Mouse (Mus musculus) MEL (cell line): Measurements from ENCODE around the gene Rnf5. TPM values are rescaled to one million over a fixed set of nuclear protein-coding genes. Genes with fewer than 3 reads are reported as not detected.
A peak's percentile ranks its signal among the peaks of the same experiment; 100 is the strongest.

Experiments used
- DNase-seq: peaks from one replicate; pipeline ENCODE4 v3.0.0; 2011; ENCODE audit warnings: low read depth, low spot score
- H3K27ac ChIP-seq: 2 replicates; pipeline ENCODE4 v1.5.1; 2012; ENCODE audit warnings: low read depth, mild to moderate bottlenecking, control low read depth, low read length, moderate library complexity; ENCODE audit not compliant: control insufficient read depth
- H3K27me3 ChIP-seq, 2 experiments: fragments of 150-350 bp in 1 of 2; sonication (generic) in 1 of 2; 2 replicates each; pipeline ENCODE4 v1.6.1; 2012; ENCODE audit warnings: low read length in 2 of 2, mild to moderate bottlenecking in 2 of 2, improper control_type of control experiment in 1 of 2, moderate library complexity in 1 of 2; ENCODE audit not compliant: insufficient read depth in 2 of 2, control insufficient read depth in 1 of 2
- H3K36me3 ChIP-seq, 2 experiments: 2 replicates each; pipeline ENCODE4 v1.6.1; 2012 to 2014; ENCODE audit warnings: low read length in 2 of 2, improper control_type of control experiment in 1 of 2, inconsistent platforms in 1 of 2, mild to moderate bottlenecking in 1 of 2; ENCODE audit not compliant: insufficient read depth in 2 of 2, control insufficient read depth in 1 of 2
- H3K4me1 ChIP-seq, 2 experiments: fragments of 150-350 bp in 1 of 2; sonication (generic) in 1 of 2; 2 replicates each; pipeline ENCODE4 v1.6.1; 2012; ENCODE audit warnings: low read length in 2 of 2, improper control_type of control experiment in 1 of 2, mild to moderate bottlenecking in 1 of 2; ENCODE audit not compliant: insufficient read depth in 2 of 2, control insufficient read depth in 1 of 2
- H3K4me3 ChIP-seq, 2 experiments: fragments of 150-350 bp in 1 of 2; sonication (generic) in 1 of 2; 2 replicates each; pipeline ENCODE4 v1.5.1; 2012; ENCODE audit warnings: low read depth in 2 of 2, low read length in 2 of 2, mild to moderate bottlenecking in 2 of 2, moderate library complexity in 2 of 2, control low read depth in 1 of 2, improper control_type of control experiment in 1 of 2; ENCODE audit not compliant: control insufficient read depth in 1 of 2, insufficient read depth in 1 of 2
- H3K79me2 ChIP-seq: 2 replicates; pipeline ENCODE4 v1.6.1; 2012; ENCODE audit warnings: mild to moderate bottlenecking, low read length, moderate library complexity; ENCODE audit not compliant: control insufficient read depth, poor library complexity, insufficient read depth
- H3K9ac ChIP-seq: 2 replicates; pipeline ENCODE4 v1.6.1; 2012; ENCODE audit warnings: low read depth, mild to moderate bottlenecking, control low read depth, low read length, moderate library complexity; ENCODE audit not compliant: control insufficient read depth, poor library complexity, severe bottlenecking
- H3K9me3 ChIP-seq: fragments of 150-350 bp; sonication (generic); replicated peaks from 2 replicates; pipeline ENCODE4 v1.6.1; 2012; ENCODE audit warnings: mild to moderate bottlenecking, low read length, improper control_type of control experiment, moderate library complexity; ENCODE audit not compliant: insufficient read depth
- CHD1 ChIP-seq: IDR thresholded peaks from 2 replicates; pipeline ENCODE4 v1.6.1; 2012; ENCODE audit warnings: low read depth, mild to moderate bottlenecking, inconsistent platforms, low read length, improper control_type of control experiment
- CHD2 ChIP-seq: IDR thresholded peaks from 2 replicates; pipeline ENCODE4 v1.6.1; 2011; ENCODE audit warnings: low read length, improper control_type of control experiment
- CTCF ChIP-seq, 3 experiments: IDR thresholded peaks in 2 of 3; conservative IDR thresholded peaks in 1 of 3; 2 replicates each; pipeline ENCODE4 v1.5.1; 2011 to 2012; ENCODE audit warnings: low read length in 3 of 3, low read depth in 2 of 3, mild to moderate bottlenecking in 2 of 3, improper control_type of control experiment in 1 of 3, inconsistent platforms in 1 of 3, mixed read lengths in 1 of 3, moderate library complexity in 1 of 3; ENCODE audit not compliant: control insufficient read depth in 1 of 3, insufficient read depth in 1 of 3, poor library complexity in 1 of 3, severe bottlenecking in 1 of 3
- ELF1 ChIP-seq: IDR thresholded peaks from 2 replicates; pipeline ENCODE4 v1.6.1; 2014; ENCODE audit warnings: low read depth, mild to moderate bottlenecking, inconsistent platforms, low read length, improper control_type of control experiment, moderate library complexity
- EP300 ChIP-seq, 2 experiments: IDR thresholded peaks; 2 replicates each; pipeline ENCODE4 v1.6.1; 2011; ENCODE audit warnings: improper control_type of control experiment in 2 of 2, low read length in 2 of 2, low read depth in 1 of 2, mild to moderate bottlenecking in 1 of 2
- GATA1 ChIP-seq: IDR thresholded peaks from 2 replicates; pipeline ENCODE4 v1.6.1; 2011; ENCODE audit warnings: low read depth, low read length, improper control_type of control experiment
- KAT2A ChIP-seq: conservative IDR thresholded peaks from 2 replicates; pipeline ENCODE4 v1.6.1; 2012; ENCODE audit warnings: low read depth, low read length, improper control_type of control experiment, inconsistent platforms
- MAFK ChIP-seq: IDR thresholded peaks from 2 replicates; pipeline ENCODE4 v1.6.1; 2011; ENCODE audit warnings: low read depth, mild to moderate bottlenecking, low read length, improper control_type of control experiment, borderline replicate concordance
- MAX ChIP-seq: IDR thresholded peaks from 2 replicates; pipeline ENCODE4 v1.6.1; 2011; ENCODE audit warnings: low read length, improper control_type of control experiment
- MAZ ChIP-seq: IDR thresholded peaks from 2 replicates; pipeline ENCODE4 v1.6.1; 2012; ENCODE audit warnings: low read depth, mild to moderate bottlenecking, inconsistent platforms, low read length, improper control_type of control experiment
- MXI1 ChIP-seq: IDR thresholded peaks from 2 replicates; pipeline ENCODE4 v1.6.1; 2011; ENCODE audit warnings: mild to moderate bottlenecking, low read depth, low read length, improper control_type of control experiment
- NRF1 ChIP-seq: IDR thresholded peaks from 2 replicates; pipeline ENCODE4 v1.6.1; 2014; ENCODE audit warnings: low read depth, mild to moderate bottlenecking, inconsistent platforms, low read length, improper control_type of control experiment, moderate library complexity; ENCODE audit not compliant: poor library complexity, insufficient read depth, severe bottlenecking
- POLR2A ChIP-seq, 2 experiments: IDR thresholded peaks; 2 replicates each; pipeline ENCODE4 v1.6.1; 2011 to 2012; ENCODE audit warnings: low read length in 2 of 2, mild to moderate bottlenecking in 2 of 2, control low read depth in 1 of 2, improper control_type of control experiment in 1 of 2, low read depth in 1 of 2, moderate library complexity in 1 of 2; ENCODE audit not compliant: control insufficient read depth in 1 of 2, insufficient read depth in 1 of 2, poor library complexity in 1 of 2
- POLR2AphosphoS2 ChIP-seq: IDR thresholded peaks from 2 replicates; pipeline ENCODE4 v1.6.1; 2011; ENCODE audit warnings: low read length, improper control_type of control experiment
- POLR2AphosphoS5 ChIP-seq: IDR thresholded peaks from 2 replicates; pipeline ENCODE4 v1.6.1; 2012; ENCODE audit warnings: low read depth, borderline replicate concordance, mild to moderate bottlenecking, inconsistent platforms, low read length, moderate library complexity, mixed read lengths
- RAD21 ChIP-seq: IDR thresholded peaks from 2 replicates; pipeline ENCODE4 v1.6.1; 2011; ENCODE audit warnings: mild to moderate bottlenecking, low read depth, low read length, improper control_type of control experiment
- SMC3 ChIP-seq: IDR thresholded peaks from 2 replicates; pipeline ENCODE4 v1.6.1; 2011; ENCODE audit warnings: low read depth, low read length, improper control_type of control experiment
- TBP ChIP-seq: IDR thresholded peaks from 2 replicates; pipeline ENCODE4 v1.8.0; 2011; ENCODE audit warnings: low read depth, low read length, improper control_type of control experiment
- TCF12 ChIP-seq: IDR thresholded peaks from 2 replicates; pipeline ENCODE4 v1.6.1; 2014; ENCODE audit warnings: low read depth, mild to moderate bottlenecking, inconsistent platforms, low read length, improper control_type of control experiment, moderate library complexity
- UBTF ChIP-seq: IDR thresholded peaks from 2 replicates; pipeline ENCODE4 v1.6.1; 2012; ENCODE audit warnings: low read depth, mild to moderate bottlenecking, inconsistent platforms, low read length, improper control_type of control experiment, moderate library complexity, borderline replicate concordance; ENCODE audit not compliant: insufficient read depth
- USF1 ChIP-seq: IDR thresholded peaks from 2 replicates; pipeline ENCODE4 v1.6.1; 2014; ENCODE audit warnings: low read depth, mild to moderate bottlenecking, inconsistent platforms, low read length, improper control_type of control experiment, moderate library complexity
- ZC3H11A ChIP-seq: IDR thresholded peaks from 2 replicates; pipeline ENCODE4 v1.6.1; 2012; ENCODE audit warnings: low read depth, mild to moderate bottlenecking, inconsistent platforms, low read length, improper control_type of control experiment
- ZKSCAN1 ChIP-seq: IDR thresholded peaks from 2 replicates; pipeline ENCODE4 v1.6.1; 2012; ENCODE audit warnings: low read depth, mild to moderate bottlenecking, inconsistent platforms, low read length, improper control_type of control experiment, moderate library complexity
- ZMIZ1 ChIP-seq: IDR thresholded peaks from 2 replicates; pipeline ENCODE4 v1.6.1; 2012; ENCODE audit warnings: low read depth, mild to moderate bottlenecking, inconsistent platforms, low read length, improper control_type of control experiment, moderate library complexity
- ZNF384 ChIP-seq: IDR thresholded peaks from 2 replicates; pipeline ENCODE4 v1.6.1; 2012; ENCODE audit warnings: low read depth, mild to moderate bottlenecking, inconsistent platforms, low read length, improper control_type of control experiment
- polyA plus RNA-seq, 2 experiments: library from polyadenylated mRNA; stranded (reverse) in 1 of 2; unstranded in 1 of 2; fragments of >175 nt in 1 of 2; fragments of >200 nt in 1 of 2; gene quantifications; 2 replicates each; pipeline versions ENCODE4 v1.2.1 to v1.2.4; 2012; ENCODE audit warnings: low replicate concordance in 2 of 2, low read depth in 1 of 2; ENCODE audit not compliant: insufficient read length in 2 of 2, insufficient read depth in 1 of 2, missing spikeins in 1 of 2
- total RNA-seq: library from RNA; depleted of rRNA; stranded (reverse); fragments of 300-350 nt; gene quantifications from 2 replicates; pipeline ENCODE4 v1.2.3, GENCODE M21; 2012

Gene Rnf5
- total and polyA plus RNA-seq, 3 experiments = 24.8 to 85.1 TPM; not detected in 1

DNA sequence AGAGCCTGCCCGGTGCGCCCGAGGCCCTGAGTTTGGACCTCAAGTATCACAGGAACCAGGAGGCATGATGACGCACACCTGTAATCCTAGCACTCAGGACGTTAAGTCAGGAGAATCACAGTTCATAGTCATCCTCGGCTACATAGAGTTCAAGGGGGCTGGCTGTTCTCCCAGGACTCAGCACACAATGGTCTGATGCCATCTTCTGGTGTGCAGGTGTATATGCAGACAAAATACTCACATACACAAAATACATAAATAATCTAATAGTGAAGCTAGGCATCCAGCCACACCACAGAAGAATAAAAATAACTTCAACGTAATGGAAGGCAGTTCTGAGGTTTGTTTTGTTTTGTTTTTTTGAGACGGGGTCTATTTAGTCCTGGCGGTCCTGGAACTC is 19.7 kb upstream of the Rnf5 start:
- peaks cover 0 to 12% of the 10 kb centered on the region in 2 experiments; a peak in 3 of 4 replicates for H3K36me3 ChIP-seq

DNA sequence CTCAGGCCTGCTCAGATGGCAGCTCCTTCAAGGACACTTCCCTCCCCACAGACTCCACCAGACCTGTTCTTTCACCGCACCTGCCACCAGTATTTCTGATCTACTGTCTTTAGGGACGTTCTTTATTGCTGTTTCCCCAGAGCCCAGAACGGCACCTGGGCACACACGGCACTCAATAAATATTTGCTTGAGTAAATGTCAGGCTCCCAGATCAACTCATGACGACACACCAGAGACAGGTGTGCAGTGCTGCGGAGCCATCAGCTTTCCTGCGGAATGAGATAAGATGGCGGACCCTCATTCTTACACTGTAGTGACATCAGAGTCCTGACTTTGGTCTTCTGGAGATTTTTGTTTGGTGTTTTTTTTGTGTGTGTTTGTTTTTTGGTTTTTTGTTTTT is 17.5 kb upstream of the Rnf5 start:
- Histone ChIP-seq H3K27ac (no peak overlapping the region), H3K4me1 (peaks cover 2 to 17% of the 10 kb centered on the region in 2 experiments; a peak in 3 of 4 replicates), H3K9ac (no peak overlapping the region), H3K4me3 (no peak overlapping the region), H3K27me3 (no peaks in the 10 kb centered on the region), H3K36me3 (peaks cover 0 to 10% of the 10 kb centered on the region in 2 experiments; a peak in 3 of 4 replicates), H3K9me3 (no peaks in the 10 kb centered on the region), H3K79me2 (peaks cover 5% of the 10 kb centered on the region)
- TF ChIP-seq CHD2 (no peak), POLR2A (IDR thresholded peaks at IDR 0.05; ENCODE audit: control insufficient read depth in 1 of 2, insufficient read depth in 1 of 2, low read depth in 1 of 2, low read length in 2 of 2, poor library complexity in 1 of 2) (no peak), NRF1 (no peak), GATA1 (no peak), POLR2AphosphoS5 (no peak), MAZ (no peak), MXI1 (no peak), KAT2A (no peak), TBP (no peak), ZKSCAN1 (no peak), ZC3H11A (no peak), ZNF384 (no peak), SMC3 (no peak), ZMIZ1 (no peak), POLR2AphosphoS2 (no peak)
- DNase-seq = no peak

More for the DNA sequence above, 19.7 kb upstream of the Rnf5 start:
- Histone ChIP-seq H3K4me3 (no peak overlapping the region), H3K9me3 (no peaks in the 10 kb centered on the region), H3K79me2 (peaks cover 16% of the 10 kb centered on the region), H3K27me3 (no peaks in the 10 kb centered on the region), H3K27ac (no peak overlapping the region), H3K9ac (no peak overlapping the region), H3K4me1 (peaks cover 2 to 19% of the 10 kb centered on the region in 2 experiments; a peak in 3 of 4 replicates)
- TF ChIP-seq CHD2 = no peak
- no peak for TF ChIP-seq ZMIZ1
- no peak for TF ChIP-seq UBTF
- peak; percentile 20 to 54 (median 21); a peak in 4 of 6 replicates for TF ChIP-seq CTCF (IDR thresholded peaks at IDR 0.05 in 2 of 3, conservative IDR thresholded peaks at IDR 0.05 in 1 of 3; ENCODE audit: control insufficient read depth in 1 of 3, insufficient read depth in 1 of 3, low read depth in 2 of 3, low read length in 3 of 3, poor library complexity in 1 of 3, severe bottlenecking in 1 of 3)
- peak; percentile 50 for TF ChIP-seq RAD21
- no peak for TF ChIP-seq ELF1
- TF ChIP-seq NRF1 = no peak
- no peak for TF ChIP-seq TCF12
- no peak for TF ChIP-seq MAZ
- TF ChIP-seq CHD1 = no peak
- TF ChIP-seq SMC3 = peak; percentile 56
- no peak for TF ChIP-seq USF1
- TF ChIP-seq MAX = no peak
- TF ChIP-seq MAFK = no peak
- TF ChIP-seq EP300 (IDR thresholded peaks at IDR 0.05; ENCODE audit: low read depth in 1 of 2, low read length in 2 of 2) = no peak
- peak; percentile 42 for DNase-seq
